Mouse (Mus musculus): Measurements from ENCODE around the gene Rhpn2.

The Rhpn2 gene

DNA sequence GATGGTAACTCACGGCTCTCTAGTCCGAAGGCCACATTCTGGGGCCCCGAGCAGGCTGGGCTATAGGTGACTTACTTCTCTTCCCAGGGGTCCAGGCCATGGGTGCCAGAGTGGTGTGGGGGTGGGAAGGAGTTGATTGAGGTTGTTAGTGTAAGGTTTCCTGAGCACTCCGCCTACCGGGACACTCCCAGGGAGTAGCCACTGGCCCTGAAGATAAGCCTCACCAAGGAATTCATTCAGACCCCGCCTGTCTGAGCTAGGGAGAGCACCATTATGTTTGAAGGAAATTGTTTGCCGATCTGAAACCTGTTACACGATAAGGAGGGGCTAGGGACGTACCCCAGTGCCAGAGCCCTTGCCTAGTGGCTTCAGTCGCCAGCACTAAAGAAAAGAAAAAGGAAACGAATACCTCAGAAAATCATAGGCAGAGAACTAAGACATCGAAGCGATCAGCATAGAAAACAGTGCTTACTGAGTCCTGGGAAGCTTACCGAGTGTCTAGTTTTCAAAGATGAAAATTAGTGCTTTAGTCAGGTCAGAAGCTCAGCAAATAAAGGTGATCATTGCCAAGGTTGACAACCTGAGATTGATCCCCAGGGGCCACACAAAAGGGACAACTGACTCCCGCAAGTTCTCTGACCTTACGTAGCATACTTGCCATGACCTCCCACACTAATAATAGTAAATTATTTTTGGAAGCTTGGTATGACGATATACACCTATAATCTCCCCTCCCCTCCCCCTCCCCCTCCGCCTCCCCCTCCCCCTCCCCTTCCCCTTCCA lies 14.1 kb downstream of the Rhpn2 start:
- DNase-seq (ENCODE audit: low read depth, low spot score) = no peak

DNA sequence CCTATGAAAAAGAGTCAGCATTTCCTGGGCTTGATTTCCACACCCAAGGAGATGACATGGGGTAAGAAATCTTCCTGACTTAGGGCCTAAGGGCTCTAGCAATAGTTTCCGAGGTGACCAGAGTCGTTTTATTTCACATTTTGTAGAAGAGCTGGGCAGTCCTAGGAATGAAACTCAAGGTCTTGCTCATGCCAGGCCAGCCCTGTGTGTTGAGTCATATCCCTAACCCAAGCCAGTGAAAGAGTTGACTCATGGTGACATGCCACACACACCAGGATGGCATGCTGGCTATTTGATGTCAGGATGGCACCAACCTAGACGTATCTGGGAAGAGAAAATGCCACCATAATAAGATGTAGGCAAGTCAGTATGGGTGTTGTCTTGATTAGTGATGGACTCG lies 15.1 kb downstream of the Rhpn2 start:
- no peak for DNase-seq (ENCODE audit: low read depth, low spot score)

GRCm38 (mm10) chr7:35349886-35350684 lies 16.1 kb downstream of the Rhpn2 start:
- no peak for DNase-seq (ENCODE audit: low read depth, low spot score)

DNA sequence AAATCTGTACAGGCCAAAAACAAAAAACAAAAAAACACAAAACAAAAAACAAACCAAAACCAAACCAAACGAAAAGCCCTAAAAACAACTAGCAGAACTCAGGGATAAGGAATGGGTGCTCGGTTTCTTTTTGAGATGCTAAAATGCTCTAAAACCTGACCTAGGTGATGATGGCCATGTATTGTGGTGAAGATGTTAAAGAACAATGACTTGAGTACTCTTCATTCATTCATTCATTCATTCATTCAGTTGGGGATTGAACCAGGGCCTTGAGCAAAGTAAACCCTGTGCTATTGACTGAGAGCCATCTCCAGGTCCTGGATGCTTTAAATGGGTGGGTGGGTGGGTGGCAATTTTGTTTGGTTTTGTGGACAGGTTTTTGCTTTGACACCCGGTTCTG lies 17.2 kb downstream of the Rhpn2 start:
- no peak for DNase-seq (ENCODE audit: low read depth, low spot score)

DNA sequence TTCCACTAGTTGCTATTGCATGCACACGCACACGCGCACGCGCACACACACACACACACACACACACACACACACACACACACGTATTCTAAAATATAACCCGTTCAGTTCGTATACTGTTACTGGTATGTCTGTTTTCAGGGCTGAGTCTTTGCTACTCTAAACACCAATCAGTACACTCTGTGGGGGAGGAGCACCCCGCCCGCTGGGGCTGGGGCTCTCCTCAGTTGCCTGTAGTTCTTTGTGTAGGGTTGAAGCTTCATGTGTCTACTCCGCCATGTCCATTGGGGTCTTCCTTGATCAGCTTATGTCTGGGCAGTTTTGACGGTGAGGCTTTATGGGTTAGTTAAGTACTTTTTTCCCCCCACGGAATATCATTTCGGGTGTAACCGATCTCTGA lies 19.3 kb downstream of the Rhpn2 start:
- no peak for DNase-seq (ENCODE audit: low read depth, low spot score)

DNA sequence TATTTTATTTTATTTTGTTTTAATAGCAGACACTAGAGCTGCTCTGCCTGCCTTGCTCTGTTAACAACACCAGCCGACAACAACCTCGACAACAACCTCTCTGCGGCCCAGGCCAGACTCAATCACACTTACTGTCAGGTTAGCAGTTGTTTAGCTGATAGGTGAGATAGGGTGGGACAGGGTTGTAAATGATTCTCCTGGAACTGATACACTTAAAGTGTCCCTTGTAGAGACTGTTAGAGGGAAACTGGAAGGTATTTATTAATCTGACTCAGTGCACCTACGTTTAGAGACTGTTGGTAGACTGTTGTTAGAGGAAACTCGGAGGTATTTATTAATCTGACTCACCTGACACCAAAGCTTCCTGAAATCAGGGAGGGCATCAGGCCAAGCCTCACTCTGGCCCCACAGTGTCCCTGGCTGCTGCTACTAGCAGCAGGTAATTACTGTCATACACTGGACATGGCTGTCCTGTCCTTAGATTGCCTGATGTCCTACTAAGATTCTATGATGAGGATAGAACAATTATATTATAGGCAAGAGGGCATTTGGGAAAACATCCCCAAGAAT lies 21.4 kb downstream of the Rhpn2 start:
- DNase-seq (ENCODE audit: low read depth, low spot score) = no peak

DNA sequence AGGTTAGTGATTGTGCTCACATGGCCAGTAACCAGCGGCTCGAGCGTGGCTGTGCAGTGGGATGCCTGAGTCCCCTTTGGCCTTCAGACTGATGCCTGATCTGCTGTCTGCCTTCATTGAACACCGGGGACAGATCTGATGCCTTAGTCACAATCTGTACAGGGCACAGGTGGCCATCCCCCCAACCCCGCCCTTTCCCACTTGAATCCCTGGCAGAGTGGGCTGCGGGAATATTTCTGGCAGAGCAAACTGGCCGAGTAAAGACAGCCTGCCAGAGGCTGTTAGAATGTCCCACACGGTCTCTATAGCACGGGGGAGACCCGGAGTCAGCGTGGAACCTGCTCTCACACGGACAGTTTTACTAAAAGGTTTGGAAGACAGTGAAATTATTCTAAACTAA lies 23.7 kb downstream of the Rhpn2 start:
- DNase-seq (ENCODE audit: low read depth, low spot score) = no peak

- no peak for DNase-seq (ENCODE audit: low read depth, low spot score)
Observed at GRCm38 (mm10) chr7:35362253-35362652, 28.3 kb downstream of the Rhpn2 start.

DNA sequence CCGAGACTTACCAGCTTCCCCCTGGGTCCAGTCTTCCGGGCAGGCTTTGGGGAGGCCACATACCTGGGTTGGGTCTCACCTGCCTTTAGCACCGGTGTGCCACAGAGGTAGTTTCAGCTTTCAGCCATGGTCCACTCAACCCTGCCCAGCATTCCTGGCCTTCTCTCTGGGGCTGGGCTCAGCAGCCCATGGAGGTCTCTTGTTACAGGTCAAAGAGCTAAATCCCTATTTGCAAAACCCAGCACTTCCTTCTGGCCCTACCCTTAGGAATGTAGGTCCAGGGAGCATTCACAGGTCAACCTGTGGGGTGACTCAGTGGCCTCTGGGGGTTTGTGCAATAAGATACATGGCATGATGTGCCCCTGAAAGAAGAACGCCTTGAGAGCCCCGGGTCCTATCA lies 28.9 kb downstream of the Rhpn2 start:
- no peak for DNase-seq (ENCODE audit: low read depth, low spot score)

GRCm38 (mm10) chr7:35365161-35365910 lies 31.4 kb downstream of the Rhpn2 start:
- no peak for DNase-seq (ENCODE audit: low read depth, low spot score)

DNA sequence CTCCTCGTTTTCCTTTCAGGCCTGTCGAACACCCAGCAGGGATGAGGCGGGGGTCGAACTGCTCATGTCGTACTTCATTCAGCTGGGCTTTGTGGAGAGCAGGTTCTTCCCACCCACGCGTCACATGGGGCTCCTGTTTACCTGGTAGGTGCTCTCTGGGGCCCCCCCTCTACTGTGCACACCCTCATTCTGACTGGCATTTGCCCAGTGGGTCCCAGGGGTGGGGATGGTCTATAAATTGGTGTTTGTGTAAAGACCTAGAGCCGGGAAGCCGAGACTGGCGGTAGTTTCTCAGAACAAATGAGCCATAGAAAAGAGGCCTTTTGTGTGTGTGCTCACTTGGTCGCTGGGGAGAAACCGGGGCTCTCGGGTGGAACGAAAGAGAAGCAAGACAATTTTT lies 37.1 kb downstream of the Rhpn2 start:
- DNase-seq (ENCODE audit: low read depth, low spot score) = no peak

DNA sequence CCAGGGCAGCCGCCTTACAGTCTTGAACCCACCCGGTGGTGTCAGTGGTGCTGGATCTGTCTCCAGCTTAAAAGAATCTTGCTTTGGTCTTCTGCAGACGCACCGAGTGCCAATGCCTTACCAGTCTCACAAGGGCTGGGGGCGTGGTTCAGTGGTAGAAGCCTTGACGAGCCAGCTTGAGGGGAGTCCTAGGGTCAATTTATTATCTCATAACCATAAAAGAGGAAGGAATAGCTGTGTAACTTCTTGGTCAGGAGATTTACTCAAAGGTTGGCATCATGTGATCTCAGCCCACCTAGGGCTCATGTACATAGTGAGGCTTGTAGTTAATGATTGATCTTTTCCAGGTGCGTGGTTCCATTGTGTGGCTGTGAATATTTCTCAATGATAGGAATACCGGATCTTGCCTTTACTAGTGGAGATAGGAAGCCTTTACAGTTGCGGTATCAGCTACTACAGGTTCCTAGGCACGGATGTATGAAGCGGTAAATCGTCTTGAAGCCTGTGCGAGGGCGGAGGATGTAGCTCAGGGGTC lies 38.6 kb downstream of the Rhpn2 start:
- DNase-seq (ENCODE audit: low read depth, low spot score) = no peak

DNA sequence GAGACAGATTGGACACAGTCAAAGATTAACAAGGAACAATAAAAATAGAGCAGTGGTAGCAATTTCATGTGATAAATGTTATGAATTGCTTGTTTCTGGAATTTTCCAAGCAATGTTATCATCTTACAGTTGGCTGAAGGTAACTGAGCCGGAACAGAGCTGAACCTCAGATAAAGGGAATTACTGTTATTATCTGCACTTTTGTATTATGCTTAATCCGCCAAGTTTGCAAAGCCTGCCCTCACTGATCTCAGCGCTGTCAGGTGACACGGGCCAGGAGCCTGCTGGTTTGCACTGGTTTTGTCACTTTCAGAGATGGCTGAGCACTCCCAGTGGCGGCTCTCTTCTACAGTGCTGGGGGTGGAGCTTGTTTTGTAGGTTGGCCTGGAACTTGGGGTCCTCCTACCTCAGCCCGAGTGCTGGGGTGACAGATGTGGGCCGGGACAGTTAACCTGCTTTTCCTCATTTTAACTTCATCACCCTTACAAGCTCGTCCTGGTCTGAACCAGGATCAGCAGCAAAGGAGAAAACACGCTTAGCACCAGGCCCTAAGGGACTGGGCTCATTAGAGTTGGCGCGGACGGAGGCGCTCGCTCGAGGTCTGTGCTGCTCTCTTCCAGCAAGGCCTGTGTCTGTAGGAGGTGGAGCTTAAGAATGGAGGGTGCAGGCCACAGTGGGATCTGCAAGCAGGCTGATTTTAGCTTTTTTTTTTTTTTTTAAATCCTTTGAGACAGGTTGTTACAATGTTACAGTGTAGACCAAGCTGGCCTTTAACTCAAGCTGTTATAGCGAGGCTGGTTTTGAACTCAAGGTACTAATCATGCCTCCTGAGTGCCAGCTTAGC lies 39.4 kb downstream of the Rhpn2 start:
- no peak for DNase-seq (ENCODE audit: low read depth, low spot score)

- DNase-seq (ENCODE audit: low read depth, low spot score) = no peak
Observed at GRCm38 (mm10) chr7:35374265-35374664, 40.3 kb downstream of the Rhpn2 start.

GRCm38 (mm10) chr7:35376623-35377022 lies 42.7 kb downstream of the Rhpn2 start:
- no peak for DNase-seq (ENCODE audit: low read depth, low spot score)

GRCm38 (mm10) chr7:35379492-35380119 lies 45.6 kb downstream of the Rhpn2 start:
- no peak for DNase-seq (ENCODE audit: low read depth, low spot score)

GRCm38 (mm10) chr7:35380351-35380750 lies 46.4 kb downstream of the Rhpn2 start:
- DNase-seq (ENCODE audit: low read depth, low spot score) = no peak

- DNase-seq (ENCODE audit: low read depth, low spot score) = no peak
Observed at GRCm38 (mm10) chr7:35381861-35382260, 47.9 kb downstream of the Rhpn2 start.

DNA sequence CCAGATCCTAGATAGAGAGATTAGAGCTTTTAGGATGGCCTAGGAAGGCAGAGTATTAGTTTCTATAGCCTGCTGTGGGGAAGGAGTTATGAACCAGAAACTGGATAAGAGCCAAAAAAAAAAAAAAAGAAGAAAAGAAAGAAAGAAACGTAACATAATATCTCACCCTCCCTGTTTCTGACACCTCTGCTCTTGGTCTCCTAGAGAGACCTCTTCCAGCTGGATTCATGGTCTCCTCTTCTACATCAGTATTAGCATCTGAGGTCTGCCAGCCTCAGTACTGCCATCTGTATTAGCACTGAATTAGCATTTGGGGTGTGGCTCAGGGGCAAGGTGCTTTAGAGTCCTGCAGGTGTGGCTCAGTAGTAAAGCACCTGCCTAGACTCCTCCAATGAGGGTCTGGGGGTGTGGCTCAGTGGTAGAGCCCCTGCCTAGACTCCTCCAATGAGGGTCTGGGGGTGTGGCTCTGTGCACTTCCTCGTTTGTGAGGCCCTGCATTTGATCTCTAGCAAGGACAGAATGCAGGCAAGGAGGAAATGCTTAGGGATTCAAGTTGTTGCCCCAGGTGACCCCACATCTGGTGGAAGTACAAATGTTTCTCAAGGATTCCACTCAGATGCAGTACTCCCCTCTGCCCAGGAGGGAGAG lies 48.9 kb downstream of the Rhpn2 start:
- DNase-seq (ENCODE audit: low read depth, low spot score) = peak; percentile 81

DNA sequence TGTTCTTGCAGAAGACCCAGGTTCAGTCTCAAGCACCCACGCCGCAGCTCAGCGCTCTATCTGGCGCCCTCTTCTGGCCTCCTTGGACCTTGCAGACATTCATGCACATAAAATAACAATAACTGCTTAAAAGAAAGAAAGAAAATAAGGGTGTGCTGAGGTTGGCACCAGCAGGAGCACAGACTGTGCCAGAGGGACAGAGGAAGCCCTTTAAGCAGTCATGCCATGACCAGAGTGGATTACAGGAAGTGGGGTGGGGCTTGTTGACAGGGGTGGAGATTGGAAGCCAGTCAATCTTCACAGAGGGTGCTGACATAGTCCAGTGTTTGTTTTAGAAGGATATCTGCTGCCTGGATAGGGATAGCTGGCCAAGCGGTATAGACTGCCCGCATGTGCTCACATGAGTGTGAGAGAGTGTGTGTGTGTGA lies 52.6 kb downstream of the Rhpn2 start:
- DNase-seq (ENCODE audit: low read depth, low spot score) = no peak
